Mouse (Mus musculus): ENCODE data around the gene Acsl6. TPM values are rescaled to one million over a fixed set of nuclear protein-coding genes. Genes with fewer than 3 reads are reported as not detected.

Acsl6 gene
- polyA plus RNA-seq (2015; fragmentation: Nextera tagmentation; extraction: Ambion mirVana) = 46.2 and 47.0 TPM in 2 replicates

DNA sequence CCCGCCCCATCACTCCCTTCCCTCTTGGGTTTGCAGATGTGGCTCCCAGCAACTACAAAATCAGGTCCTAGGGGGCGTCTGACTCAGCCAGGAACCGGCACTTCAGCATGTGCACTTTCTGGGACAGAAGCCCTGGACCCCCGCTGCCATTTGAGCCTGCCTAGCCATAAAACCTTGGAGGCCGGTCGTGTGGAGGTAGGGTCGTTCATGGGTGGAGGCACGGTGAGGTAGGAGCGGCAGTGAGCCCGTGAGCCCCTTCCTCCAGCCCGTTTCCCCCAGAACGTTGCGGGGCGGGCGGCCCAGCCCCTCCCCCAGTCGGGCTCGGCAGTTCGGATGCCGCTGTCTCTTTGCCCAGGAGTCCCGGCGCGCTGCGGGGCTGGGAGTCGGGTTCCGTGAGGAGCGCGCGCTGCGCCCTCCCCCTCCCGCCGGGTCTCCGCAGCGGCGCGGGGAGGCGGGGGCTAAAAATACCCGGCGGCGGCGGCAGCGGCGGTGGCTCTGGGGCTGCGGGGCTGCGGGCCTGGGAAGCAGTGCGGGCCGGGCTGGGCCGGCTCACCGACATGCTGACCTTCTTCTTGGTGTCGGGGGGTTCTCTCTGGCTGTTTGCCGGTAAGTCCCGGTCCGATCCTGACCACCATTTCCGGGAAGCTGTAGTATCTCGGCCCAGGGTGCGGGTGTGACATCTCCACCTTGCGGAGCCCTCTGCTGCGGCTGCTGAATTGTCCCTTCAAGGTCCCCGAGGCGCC lies at the start of gene Acsl6:
Acsl6 (plus strand) TSS at position 71 of the 743 bp plus-strand sequence.
- 0% methylated on average over 52 of the region's 59 CpGs for WGBS
- H3K9me3 ChIP-seq (replicated peaks; ENCODE audit: control insufficient read depth, low read length, poor library complexity, severe bottlenecking) = no peaks in the 10 kb centered on the region
- no peaks in the 10 kb centered on the region for H3K27me3 ChIP-seq (ENCODE audit: control insufficient read depth, insufficient read depth, low read depth, low read length)

GRCm38 (mm10) chr11:54254114-54254513 lies 49.5 kb upstream of the Acsl6 start:
- 61% methylated on average over 4 of the region's 4 CpGs for WGBS
- H3K27me3 ChIP-seq (ENCODE audit: control insufficient read depth, insufficient read depth, low read depth, low read length) = no peaks in the 10 kb centered on the region
- ATAC-seq = no peak
- H3K9ac ChIP-seq (ENCODE audit: low read depth, low read length) = no peak overlapping the region
- H3K4me3 ChIP-seq (ENCODE audit: low read depth, low read length) = no peak overlapping the region
- no peak overlapping the region for H3K4me2 ChIP-seq (ENCODE audit: low read length)
- H3K27ac ChIP-seq (ENCODE audit: low read length) = no peak overlapping the region
- no peaks in the 10 kb centered on the region for H3K9me3 ChIP-seq (replicated peaks; ENCODE audit: control insufficient read depth, low read length, poor library complexity, severe bottlenecking)
- no peaks in the 10 kb centered on the region for H3K36me3 ChIP-seq (ENCODE audit: control insufficient read depth, insufficient read depth, low read length)
- H3K4me1 ChIP-seq (ENCODE audit: control insufficient read depth, insufficient read depth, low read length) = no peaks in the 10 kb centered on the region

More for the DNA sequence above, at the start of gene Acsl6:
- Histone ChIP-seq H3K4me2 (ENCODE audit: low read length) (peak within 1 kb of the TSS; percentile 59), H3K4me3 (ENCODE audit: low read depth, low read length) (peak within 1 kb of the TSS; percentile 75), H3K9ac (ENCODE audit: low read depth, low read length) (peak within 1 kb of the TSS; percentile 94), H3K27ac (ENCODE audit: low read length) (peak within 1 kb of the TSS; percentile 94), H3K36me3 (ENCODE audit: control insufficient read depth, insufficient read depth, low read length) (no peaks in the 10 kb centered on the region), H3K4me1 (ENCODE audit: control insufficient read depth, insufficient read depth, low read length) (peaks cover 31% of the 10 kb centered on the region)
- ATAC-seq = peak; percentile 69

DNA sequence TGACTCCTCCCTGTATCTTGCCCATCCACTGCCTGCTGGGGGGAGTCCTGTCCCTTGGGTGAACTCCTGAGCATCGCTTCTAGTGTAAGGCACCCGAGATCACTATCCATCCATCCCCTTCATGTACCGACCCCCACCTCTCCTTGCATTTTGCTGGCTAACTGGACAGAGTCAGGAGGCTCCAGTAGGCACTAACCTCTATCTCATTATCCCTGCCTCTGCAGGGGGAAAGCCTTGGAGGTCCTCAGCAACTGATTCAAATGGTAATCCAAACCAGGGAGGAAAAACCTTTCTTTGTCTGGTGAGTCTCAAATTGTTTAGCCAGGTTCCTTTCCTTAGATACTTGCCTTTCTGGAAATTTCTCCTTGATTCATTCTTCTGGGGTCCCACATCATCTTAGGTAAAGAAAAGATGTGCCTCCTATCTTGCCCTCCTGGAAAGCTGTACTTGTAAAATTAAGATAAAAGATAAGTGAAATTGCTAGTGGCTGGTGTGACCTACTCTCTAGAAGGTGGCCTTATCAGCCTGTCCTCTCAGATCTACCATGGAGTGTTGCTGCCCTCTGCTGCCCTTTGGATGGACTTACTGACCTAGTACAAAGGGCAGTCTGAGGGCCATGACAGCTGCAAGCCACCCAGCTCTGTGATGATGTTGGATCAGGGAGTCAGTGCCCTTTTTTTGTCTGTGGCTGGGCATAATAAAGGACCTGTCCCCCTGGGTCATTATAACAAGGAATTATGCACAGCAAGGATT lies 46.8 kb upstream of the Acsl6 start:
- Histone ChIP-seq H3K9ac (ENCODE audit: low read depth, low read length) (no peak overlapping the region), H3K4me3 (ENCODE audit: low read depth, low read length) (no peak overlapping the region), H3K4me1 (ENCODE audit: control insufficient read depth, insufficient read depth, low read length) (no peaks in the 10 kb centered on the region), H3K27ac (ENCODE audit: low read length) (no peak overlapping the region), H3K9me3 (replicated peaks; ENCODE audit: control insufficient read depth, low read length, poor library complexity, severe bottlenecking) (peaks cover 5% of the 10 kb centered on the region; the same call in 1 of the 2 replicates), H3K36me3 (ENCODE audit: control insufficient read depth, insufficient read depth, low read length) (no peaks in the 10 kb centered on the region), H3K4me2 (ENCODE audit: low read length) (no peak overlapping the region), H3K27me3 (ENCODE audit: control insufficient read depth, insufficient read depth, low read depth, low read length) (no peaks in the 10 kb centered on the region)
- ATAC-seq = peak; percentile 81
- 27% methylated on average over 3 of the region's 3 CpGs for WGBS

GRCm38 (mm10) chr11:54263405-54264031 lies 40.1 kb upstream of the Acsl6 start:
- H3K4me1 ChIP-seq (ENCODE audit: control insufficient read depth, insufficient read depth, low read length) = no peaks in the 10 kb centered on the region
- no peaks in the 10 kb centered on the region for H3K27me3 ChIP-seq (ENCODE audit: control insufficient read depth, insufficient read depth, low read depth, low read length)
- no peak overlapping the region for H3K4me3 ChIP-seq (ENCODE audit: low read depth, low read length)
- no peaks in the 10 kb centered on the region for H3K36me3 ChIP-seq (ENCODE audit: control insufficient read depth, insufficient read depth, low read length)
- 19% methylated on average over 1 of the region's 1 CpGs for WGBS
- ATAC-seq = no peak
- H3K9ac ChIP-seq (ENCODE audit: low read depth, low read length) = no peak overlapping the region
- no peak overlapping the region for H3K4me2 ChIP-seq (ENCODE audit: low read length)
- H3K9me3 ChIP-seq (replicated peaks; ENCODE audit: control insufficient read depth, low read length, poor library complexity, severe bottlenecking) = peaks cover 5% of the 10 kb centered on the region; the same call in 1 of the 2 replicates
- no peak overlapping the region for H3K27ac ChIP-seq (ENCODE audit: low read length)

DNA sequence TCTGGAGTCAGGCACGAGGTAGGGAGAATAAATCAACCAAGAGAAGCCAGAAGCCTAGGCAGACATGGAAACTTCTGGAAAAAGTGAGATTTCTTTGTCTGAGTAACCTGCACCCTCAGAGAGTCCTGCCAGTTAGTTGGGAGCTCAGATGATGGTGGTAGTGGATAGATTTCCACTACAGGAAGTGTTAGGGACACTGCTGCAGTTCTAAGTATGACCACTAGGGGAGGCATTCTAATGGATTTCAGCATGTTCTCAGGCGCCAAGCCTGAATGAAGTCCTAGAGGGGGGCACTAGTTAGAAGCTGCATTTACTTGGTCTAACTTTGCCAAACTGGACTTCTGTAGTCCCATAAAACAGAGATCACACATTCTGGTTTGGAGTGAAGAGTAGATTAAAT lies 39.1 kb upstream of the Acsl6 start:
- H3K4me3 ChIP-seq (ENCODE audit: low read depth, low read length) = no peak overlapping the region
- H3K4me2 ChIP-seq (ENCODE audit: low read length) = no peak overlapping the region
- H3K27ac ChIP-seq (ENCODE audit: low read length) = no peak overlapping the region
- H3K27me3 ChIP-seq (ENCODE audit: control insufficient read depth, insufficient read depth, low read depth, low read length) = no peaks in the 10 kb centered on the region
- H3K9ac ChIP-seq (ENCODE audit: low read depth, low read length) = no peak overlapping the region
- no peaks in the 10 kb centered on the region for H3K4me1 ChIP-seq (ENCODE audit: control insufficient read depth, insufficient read depth, low read length)
- H3K9me3 ChIP-seq (replicated peaks; ENCODE audit: control insufficient read depth, low read length, poor library complexity, severe bottlenecking) = peaks cover 5% of the 10 kb centered on the region; the same call in 1 of the 2 replicates
- ATAC-seq = no peak
- H3K36me3 ChIP-seq (ENCODE audit: control insufficient read depth, insufficient read depth, low read length) = no peaks in the 10 kb centered on the region
- WGBS = 47% methylated on average over 2 of the region's 2 CpGs

- Histone ChIP-seq H3K27ac (ENCODE audit: low read length) (no peak within 1 kb of the TSS), H3K36me3 (ENCODE audit: control insufficient read depth, insufficient read depth, low read length) (no peaks in the 10 kb centered on the region), H3K4me2 (ENCODE audit: low read length) (no peak within 1 kb of the TSS), H3K4me1 (ENCODE audit: control insufficient read depth, insufficient read depth, low read length) (no peaks in the 10 kb centered on the region), H3K9ac (ENCODE audit: low read depth, low read length) (no peak within 1 kb of the TSS), H3K9me3 (replicated peaks; ENCODE audit: control insufficient read depth, low read length, poor library complexity, severe bottlenecking) (no peaks in the 10 kb centered on the region), H3K27me3 (ENCODE audit: control insufficient read depth, insufficient read depth, low read depth, low read length) (no peaks in the 10 kb centered on the region), H3K4me3 (ENCODE audit: low read depth, low read length) (no peak within 1 kb of the TSS)
- no peak for ATAC-seq
- WGBS = 86% methylated on average over 6 of the region's 6 CpGs
These were observed 36.4 kb upstream of the Acsl6 start, which contains the start of gene Il3 for GRCm38 (mm10) chr11:54267177-54267576. Gene Il3 (minus strand): TSS chr11:54267277.

DNA sequence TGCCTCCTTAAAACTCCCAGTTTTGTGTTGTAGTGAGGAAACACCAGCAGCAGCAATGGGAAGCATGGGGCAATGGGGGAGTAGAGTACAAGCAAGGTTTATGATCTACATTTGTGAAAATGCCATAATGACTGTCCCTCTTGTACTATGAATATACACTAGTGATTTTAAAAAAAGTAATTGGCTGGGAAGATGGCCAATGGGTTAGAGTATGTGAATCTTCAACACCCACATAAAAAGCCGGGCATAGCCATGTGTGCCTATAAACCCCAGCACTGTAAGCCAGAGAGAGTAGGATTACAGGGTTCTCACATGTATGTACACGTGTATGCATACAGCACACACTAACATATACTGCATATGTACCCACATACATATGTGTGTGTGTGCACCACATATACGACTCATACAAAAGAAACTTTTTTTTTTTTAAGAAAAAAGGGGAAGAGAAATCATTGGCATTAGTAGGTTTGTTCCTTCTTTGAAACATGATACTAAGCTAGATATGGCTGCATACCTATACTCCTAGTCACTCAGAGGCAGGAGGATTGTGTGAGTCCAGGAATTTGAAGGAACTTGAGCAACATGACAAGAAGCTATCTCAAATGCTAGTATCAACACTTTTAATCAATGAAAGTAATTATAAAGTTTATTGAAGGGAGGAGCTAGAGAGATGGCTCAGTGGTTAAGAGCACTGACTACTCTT lies 34.3 kb upstream of the Acsl6 start:
- no peak overlapping the region for H3K4me2 ChIP-seq (ENCODE audit: low read length)
- no peaks in the 10 kb centered on the region for H3K9me3 ChIP-seq (replicated peaks; ENCODE audit: control insufficient read depth, low read length, poor library complexity, severe bottlenecking)
- no peaks in the 10 kb centered on the region for H3K36me3 ChIP-seq (ENCODE audit: control insufficient read depth, insufficient read depth, low read length)
- 90% methylated on average over 3 of the region's 3 CpGs for WGBS
- no peaks in the 10 kb centered on the region for H3K4me1 ChIP-seq (ENCODE audit: control insufficient read depth, insufficient read depth, low read length)
- H3K4me3 ChIP-seq (ENCODE audit: low read depth, low read length) = no peak overlapping the region
- no peak overlapping the region for H3K9ac ChIP-seq (ENCODE audit: low read depth, low read length)
- no peak for ATAC-seq
- no peak overlapping the region for H3K27ac ChIP-seq (ENCODE audit: low read length)
- H3K27me3 ChIP-seq (ENCODE audit: control insufficient read depth, insufficient read depth, low read depth, low read length) = no peaks in the 10 kb centered on the region

- Histone ChIP-seq H3K27ac (ENCODE audit: low read length) (no peak overlapping the region), H3K36me3 (ENCODE audit: control insufficient read depth, insufficient read depth, low read length) (no peaks in the 10 kb centered on the region), H3K4me3 (ENCODE audit: low read depth, low read length) (no peak overlapping the region), H3K27me3 (ENCODE audit: control insufficient read depth, insufficient read depth, low read depth, low read length) (no peaks in the 10 kb centered on the region), H3K9ac (ENCODE audit: low read depth, low read length) (no peak overlapping the region), H3K4me2 (ENCODE audit: low read length) (no peak overlapping the region), H3K9me3 (replicated peaks; ENCODE audit: control insufficient read depth, low read length, poor library complexity, severe bottlenecking) (no peaks in the 10 kb centered on the region), H3K4me1 (ENCODE audit: control insufficient read depth, insufficient read depth, low read length) (no peaks in the 10 kb centered on the region)
- ATAC-seq = no peak
- 89% methylated on average over 5 of the region's 5 CpGs for WGBS
These were observed 32.1 kb upstream of the Acsl6 start for GRCm38 (mm10) chr11:54271437-54271949.
